Mouse (Mus musculus) G1E (cell line): ENCODE results near the gene Plcl2. TPM values are rescaled to one million over a fixed set of nuclear protein-coding genes. Genes with fewer than 3 reads are reported as not detected.

Experiments used
- ATAC-seq: 2 replicates; pipeline ENCODE4 v1.8.0; 2016; ENCODE audit warnings: mild to moderate bottlenecking; ENCODE audit not compliant: insufficient number of reproducible peaks, poor library complexity, low FRiP score, severe bottlenecking; ENCODE audit errors: extremely low read depth
- DNase-seq: peaks from one replicate; pipeline ENCODE4 v3.0.0; 2012; ENCODE audit warnings: low spot score
- H3K27me3 ChIP-seq: 2 replicates; pipeline ENCODE4 v1.6.1; 2012; ENCODE audit warnings: mild to moderate bottlenecking, low read length, inconsistent platforms; ENCODE audit not compliant: insufficient read depth
- H3K36me3 ChIP-seq: replicated peaks from 2 replicates; pipeline ENCODE3; 2012; ENCODE audit warnings: mild to moderate bottlenecking, inconsistent platforms
- H3K4me1 ChIP-seq: 2 replicates; pipeline ENCODE4 v1.6.1; 2012; ENCODE audit warnings: low read depth, low read length, inconsistent platforms, mixed read lengths; ENCODE audit not compliant: insufficient read depth
- H3K4me3 ChIP-seq: 2 replicates; pipeline ENCODE4 v1.5.1; 2012; ENCODE audit warnings: low read depth, mild to moderate bottlenecking, inconsistent platforms, low read length, moderate library complexity, mixed read lengths
- H3K9me3 ChIP-seq: replicated peaks from 2 replicates; pipeline ENCODE4 v1.6.1; 2012; ENCODE audit warnings: inconsistent platforms
- CTCF ChIP-seq: IDR thresholded peaks from 2 replicates; pipeline ENCODE4 v1.5.1; 2012; ENCODE audit warnings: low read depth, low read length, inconsistent platforms, mixed read lengths
- GATA1 ChIP-seq: IDR thresholded peaks from 2 replicates; pipeline ENCODE4 v1.6.1; 2012; ENCODE audit warnings: borderline replicate concordance, low read length, inconsistent platforms, mixed read lengths
- GATA2 ChIP-seq: IDR thresholded peaks from 2 replicates; pipeline ENCODE4 v1.6.1; 2012; ENCODE audit warnings: low read depth, low read length, inconsistent platforms, borderline replicate concordance
- POLR2AphosphoS5 ChIP-seq: IDR thresholded peaks from 2 replicates; pipeline ENCODE4 v1.6.1; 2012; ENCODE audit warnings: low read depth, low read length, inconsistent platforms; ENCODE audit not compliant: insufficient replicate concordance
- TAL1 ChIP-seq: conservative IDR thresholded peaks from 2 replicates; pipeline ENCODE4 v1.6.1; 2012; ENCODE audit warnings: low read depth, low read length, inconsistent platforms, mixed read lengths
- polyA plus RNA-seq: library from polyadenylated mRNA; stranded (reverse); fragments of >175 nt; gene quantifications from 2 replicates; pipeline ENCODE4 v1.2.3, GENCODE M21; 2012
- total RNA-seq, 2 experiments: library from RNA; stranded (forward) in 1 of 2; stranded (reverse) in 1 of 2; fragments of 200-1000 nt in 1 of 2; fragments of >200 nt in 1 of 2; fragmentation: Nextera tagmentation in 1 of 2; gene quantifications; 2 replicates each; pipeline ENCODE4 v1.2.3; 2014 to 2017

Gene Plcl2
- total and polyA plus RNA-seq, 3 experiments: 0.22 to 13.7 TPM; not detected in 1

DNA sequence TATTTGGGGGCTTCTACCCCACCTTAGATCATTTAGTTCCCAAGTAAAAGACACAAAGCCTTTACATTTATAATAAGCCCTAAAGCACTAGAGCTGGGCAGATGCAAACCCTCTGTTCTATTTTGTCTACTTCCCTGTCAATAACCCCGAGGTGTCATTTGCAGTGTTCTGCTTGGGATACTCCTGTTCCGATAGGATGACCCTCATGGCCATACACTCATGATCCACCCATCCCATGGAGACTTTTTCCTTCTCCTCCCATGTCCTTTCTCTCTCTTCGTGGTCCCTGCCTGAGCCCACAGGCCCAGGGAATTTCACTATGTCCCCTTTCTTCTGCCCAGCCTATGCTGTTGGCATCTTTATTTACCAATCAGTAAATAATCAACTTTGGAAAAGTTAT, 20.8 kb upstream of the Plcl2 start:
- TF ChIP-seq POLR2AphosphoS5 (no peak), TAL1 (no peak), GATA1 (no peak), CTCF (no peak), GATA2 (no peak)
- no peak for ATAC-seq
- H3K27me3 ChIP-seq: no peaks in the 10 kb centered on the region
- no peak for DNase-seq
- no peaks in the 10 kb centered on the region for H3K36me3 ChIP-seq
- no peak overlapping the region for H3K4me3 ChIP-seq
- H3K9me3 ChIP-seq: peaks cover 24% of the 10 kb centered on the region
- H3K4me1 ChIP-seq: no peaks in the 10 kb centered on the region

DNA sequence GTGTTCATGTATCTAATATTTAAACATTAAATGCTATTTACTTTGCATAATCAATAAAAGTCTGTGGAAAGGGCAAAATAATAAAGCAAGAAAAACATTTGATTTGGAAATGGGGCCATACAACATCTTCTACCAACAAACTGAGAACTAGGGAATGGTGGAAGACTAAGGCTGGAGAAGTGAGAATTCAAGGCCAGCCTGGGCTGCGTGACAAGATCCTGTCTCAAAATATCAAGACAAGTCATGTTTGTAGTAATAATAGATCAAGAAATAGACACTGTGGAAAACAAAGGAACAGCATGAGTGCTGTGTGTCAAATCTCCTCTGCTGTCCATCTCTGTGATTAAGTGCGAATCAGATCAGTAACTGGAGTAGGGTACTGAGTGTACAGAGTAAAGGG, 20.3 kb upstream of the Plcl2 start:
- TF ChIP-seq GATA2 (no peak), GATA1 (no peak)
- H3K4me3 ChIP-seq: no peak overlapping the region
- H3K4me1 ChIP-seq: no peaks in the 10 kb centered on the region
- H3K36me3 ChIP-seq: no peaks in the 10 kb centered on the region
- no peak for DNase-seq
- no peak for ATAC-seq
- H3K9me3 ChIP-seq: peaks cover 20% of the 10 kb centered on the region
- no peaks in the 10 kb centered on the region for H3K27me3 ChIP-seq

DNA sequence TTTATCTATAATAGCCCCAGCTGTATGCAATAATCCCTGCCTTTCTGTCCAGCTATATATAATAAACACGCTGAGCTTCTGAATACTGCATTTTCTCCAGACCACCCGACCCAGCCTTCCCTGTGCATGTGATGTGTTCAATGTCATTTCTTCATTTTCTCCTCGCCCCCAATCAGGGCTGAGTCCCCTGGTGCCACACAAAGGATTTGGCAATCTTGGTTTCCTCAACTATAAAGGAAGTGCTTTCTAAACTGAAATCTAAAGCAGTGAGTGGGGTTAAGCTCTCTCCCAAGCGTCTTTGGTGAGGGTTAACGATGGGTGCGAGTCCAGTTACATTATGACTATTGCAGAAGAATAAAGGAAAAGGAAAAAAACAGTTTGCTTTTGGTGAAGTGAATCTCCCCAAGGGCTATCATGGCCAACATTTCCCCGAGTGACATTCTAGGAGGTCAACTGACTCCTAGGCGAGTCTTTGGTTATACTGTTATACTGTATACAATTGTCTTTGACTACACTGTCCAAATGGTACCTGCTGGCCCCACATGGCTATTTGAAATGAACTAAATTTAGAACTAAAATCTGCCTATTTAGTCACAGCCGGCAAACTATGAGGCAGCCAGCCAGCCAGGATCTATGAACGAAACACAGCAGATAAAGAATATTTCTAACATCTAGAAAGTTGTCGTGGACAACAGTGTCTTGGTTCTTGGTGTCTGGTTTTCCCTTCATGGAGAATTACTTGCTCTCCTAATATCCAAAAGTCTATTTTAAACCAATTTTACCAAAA, 18.4 kb upstream of the Plcl2 start:
- Histone ChIP-seq H3K36me3 (no peaks in the 10 kb centered on the region), H3K9me3 (peaks cover 23% of the 10 kb centered on the region), H3K27me3 (no peaks in the 10 kb centered on the region), H3K4me3 (no peak overlapping the region), H3K4me1 (no peaks in the 10 kb centered on the region)
- DNase-seq (no peak), ATAC-seq (no peak)
- TF ChIP-seq GATA1 (no peak), GATA2 (no peak)

DNA sequence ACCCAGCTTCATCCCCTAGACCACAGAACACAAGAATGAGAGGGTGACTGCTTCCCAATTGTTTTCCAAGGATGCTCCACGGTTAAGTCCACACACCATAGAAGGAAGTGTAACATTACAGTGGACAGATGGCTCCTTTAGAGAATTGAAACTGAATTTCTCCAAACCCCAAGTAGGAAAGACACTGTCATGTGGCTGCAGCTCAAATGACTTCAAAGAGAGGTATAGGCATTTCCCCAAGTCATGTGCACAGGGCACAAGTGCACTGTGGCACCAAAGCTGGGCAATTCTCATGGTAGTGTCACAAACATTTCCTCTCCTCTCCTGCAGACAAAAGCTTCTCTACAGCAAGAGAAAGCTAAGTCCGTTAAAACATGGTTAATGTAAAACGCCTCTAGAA, 17.7 kb upstream of the Plcl2 start:
- Histone ChIP-seq H3K4me3 (no peak overlapping the region), H3K27me3 (no peaks in the 10 kb centered on the region), H3K4me1 (no peaks in the 10 kb centered on the region), H3K36me3 (no peaks in the 10 kb centered on the region), H3K9me3 (peaks cover 29% of the 10 kb centered on the region)
- TF ChIP-seq GATA2 (no peak), POLR2AphosphoS5 (no peak), GATA1 (no peak), CTCF (no peak), TAL1 (no peak)
- ATAC-seq (no peak), DNase-seq (no peak)

DNA sequence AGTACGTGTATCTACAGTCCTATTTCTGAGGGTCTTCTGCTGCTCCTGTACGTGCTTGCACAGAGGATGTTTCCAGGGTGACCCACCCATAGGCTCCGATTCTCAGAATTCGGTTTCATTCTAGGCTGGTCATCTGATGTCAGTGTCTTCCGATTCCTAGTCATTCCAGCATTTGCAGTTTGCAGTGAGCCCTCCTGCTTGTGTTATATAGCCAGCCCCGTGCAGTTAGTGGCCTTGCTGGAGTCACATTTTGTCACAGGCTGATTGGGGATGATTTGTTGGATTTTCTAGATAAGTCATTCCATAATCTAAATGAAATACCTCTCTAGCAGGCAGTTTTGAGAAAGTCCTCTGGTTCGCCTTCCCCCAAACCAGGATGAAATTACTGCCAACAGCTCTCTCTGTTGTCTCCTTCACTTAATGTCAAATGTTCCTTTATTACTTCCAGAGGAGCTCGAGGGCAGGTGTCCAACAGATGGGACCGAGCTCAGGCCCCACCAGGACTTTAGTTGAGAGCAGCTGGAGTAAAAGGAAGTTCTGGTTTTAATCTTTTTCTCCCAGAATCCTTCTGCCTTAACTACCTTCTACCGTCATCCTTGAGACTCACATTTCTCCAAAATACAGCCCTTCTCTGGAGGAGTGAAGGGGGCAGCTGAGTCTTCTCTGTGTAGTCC, 13.8 kb upstream of the Plcl2 start:
- H3K4me1 ChIP-seq: no peaks in the 10 kb centered on the region
- ATAC-seq (no peak), DNase-seq (no peak)
- H3K9me3 ChIP-seq: peaks cover 39% of the 10 kb centered on the region
- no peak for TF ChIP-seq TAL1
- no peaks in the 10 kb centered on the region for H3K36me3 ChIP-seq
- H3K27me3 ChIP-seq: no peaks in the 10 kb centered on the region
- no peak overlapping the region for H3K4me3 ChIP-seq

DNA sequence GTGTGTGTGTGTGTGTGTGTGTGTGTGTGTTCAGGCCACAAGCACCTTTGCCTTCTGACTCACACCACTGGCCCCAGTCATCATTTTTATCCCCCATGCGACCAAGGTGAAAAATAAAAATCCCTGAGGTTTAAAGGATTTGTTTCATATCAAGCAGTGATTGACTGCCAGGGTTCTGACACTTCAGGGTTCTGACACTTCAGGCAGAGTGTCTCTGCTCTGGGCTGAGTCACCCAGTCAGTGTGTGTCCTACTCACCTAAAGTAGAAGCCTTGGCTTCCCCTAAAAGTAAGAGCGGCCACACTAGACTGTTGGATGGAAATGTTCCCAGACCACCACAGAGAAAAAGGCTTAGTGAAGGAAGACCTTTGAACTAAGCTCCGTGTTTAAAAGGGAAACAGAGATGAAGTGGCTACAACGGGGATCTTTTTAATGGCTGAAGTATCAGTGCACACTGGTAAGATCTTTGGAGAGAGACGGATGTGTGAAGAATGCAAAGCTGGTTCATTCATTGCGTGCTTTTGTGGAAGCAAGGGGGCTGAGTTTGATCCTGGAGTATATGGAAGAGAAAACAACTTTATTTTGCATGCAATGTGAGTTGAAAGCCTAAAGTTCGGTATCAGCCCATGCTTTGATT, 11.0 kb upstream of the Plcl2 start:
- ATAC-seq: no peak
- DNase-seq: no peak
- Histone ChIP-seq H3K4me3 (no peak overlapping the region), H3K36me3 (no peaks in the 10 kb centered on the region), H3K9me3 (peaks cover 51% of the 10 kb centered on the region), H3K4me1 (no peaks in the 10 kb centered on the region), H3K27me3 (no peaks in the 10 kb centered on the region)
- no peak for TF ChIP-seq TAL1
- no peak for TF ChIP-seq GATA2
- TF ChIP-seq CTCF: no peak
- TF ChIP-seq POLR2AphosphoS5: no peak
- TF ChIP-seq GATA1: no peak
